Mouse (Mus musculus): ENCODE measurements at regions not wholly inside any gene's neighbourhood (a gene's known extent, or its start where the extent isn't known, plus 50 kb on each side); places are given as distances from the start of the nearest gene placed in this dataset.

DNA sequence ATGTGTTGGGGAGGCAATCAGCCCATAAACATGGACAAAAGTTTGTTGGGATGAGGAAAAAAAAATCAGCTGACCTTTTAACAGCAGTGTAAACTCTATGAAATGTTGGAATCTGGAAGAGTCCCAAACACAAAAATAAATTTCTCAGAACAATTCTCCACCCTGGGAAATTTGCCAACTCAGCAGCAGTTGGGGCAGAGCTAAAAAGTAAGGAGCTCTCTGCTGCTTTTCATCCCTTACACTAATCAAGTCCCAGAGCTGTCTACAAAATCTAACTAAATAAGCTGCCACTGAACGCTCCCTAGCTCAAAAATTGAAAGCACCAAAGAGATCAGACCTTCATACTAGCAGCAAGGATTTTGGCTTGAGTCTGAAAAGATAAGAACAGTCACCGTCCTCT, 176.6 kb upstream of the Egflam start:
- TF ChIP-seq CTCF (IDR thresholded peaks at IDR 0.05; ENCODE audit: extremely low read depth, insufficient read length, insufficient replicate concordance, low read depth, low read length) (no peak), POLR2A (IDR thresholded peaks at IDR 0.05; ENCODE audit: low read depth, low read length) (no peak)
- no peaks in the 10 kb centered on the region for H3K4me1 ChIP-seq (ENCODE audit: control insufficient read depth, insufficient read depth, insufficient read length, low read length)
- 23% methylated on average over 2 of the region's 2 CpGs for WGBS
- no peak overlapping the region for H3K27ac ChIP-seq (ENCODE audit: insufficient read depth, low read depth, low read length)
- H3K27me3 ChIP-seq (ENCODE audit: control insufficient read depth, insufficient read depth, low read length), result no peaks in the 10 kb centered on the region
- H3K36me3 ChIP-seq (ENCODE audit: control insufficient read depth, insufficient read depth, low read length), result no peaks in the 10 kb centered on the region
- no peak overlapping the region for H3K4me3 ChIP-seq (ENCODE audit: low read depth, low read length)

DNA sequence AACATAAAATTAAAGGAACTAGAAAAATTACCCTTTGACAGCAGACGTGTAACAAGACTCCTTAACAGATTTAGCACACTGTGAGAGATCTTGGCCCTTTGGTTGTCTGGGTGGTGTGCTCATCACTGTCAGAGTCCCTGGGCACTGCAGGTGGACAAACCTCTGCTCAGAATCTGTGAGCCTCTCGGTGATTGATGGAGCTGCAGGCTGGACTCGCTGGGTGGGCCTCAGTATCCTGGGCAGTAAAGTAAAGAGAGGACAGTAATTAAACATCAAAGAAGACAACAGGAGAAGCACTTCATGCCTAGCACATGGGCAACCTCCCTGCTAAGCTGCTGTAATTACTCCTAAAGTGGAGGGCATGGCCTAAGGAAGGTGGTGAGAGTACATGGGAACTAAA, 180.2 kb upstream of the Egflam start:
- H3K36me3 ChIP-seq (ENCODE audit: control insufficient read depth, insufficient read depth, low read length), result no peaks in the 10 kb centered on the region
- H3K27ac ChIP-seq (ENCODE audit: insufficient read depth, low read depth, low read length), result no peak overlapping the region
- H3K27me3 ChIP-seq (ENCODE audit: control insufficient read depth, insufficient read depth, low read length), result no peaks in the 10 kb centered on the region
- H3K4me3 ChIP-seq (ENCODE audit: low read depth, low read length), result no peak overlapping the region
- WGBS, result 61% methylated on average over 3 of the region's 3 CpGs
- no peak for TF ChIP-seq CTCF (IDR thresholded peaks at IDR 0.05; ENCODE audit: extremely low read depth, insufficient read length, insufficient replicate concordance, low read depth, low read length)
- no peak for TF ChIP-seq POLR2A (IDR thresholded peaks at IDR 0.05; ENCODE audit: low read depth, low read length)
- H3K4me1 ChIP-seq (ENCODE audit: control insufficient read depth, insufficient read depth, insufficient read length, low read length), result no peaks in the 10 kb centered on the region

DNA sequence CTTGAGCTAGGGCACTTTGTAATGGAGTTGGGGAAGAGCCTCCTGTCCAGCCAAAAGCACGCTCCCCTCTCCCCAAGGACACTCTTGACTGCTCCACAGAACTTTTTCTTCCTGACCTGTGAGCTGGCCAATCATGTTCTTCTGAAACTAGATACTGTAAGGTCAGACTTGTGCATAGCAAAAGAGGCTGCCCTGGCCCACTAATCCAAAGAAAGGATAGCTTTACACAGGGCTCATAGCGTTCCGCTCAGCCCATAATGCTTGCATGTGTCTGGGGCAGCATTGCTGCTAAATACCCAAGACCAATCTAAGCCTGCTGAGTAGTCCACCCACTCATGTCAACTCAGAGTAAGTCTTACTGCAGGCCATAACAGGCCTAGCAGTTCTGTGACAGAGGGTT, 189.0 kb upstream of the Egflam start:
- no peak overlapping the region for H3K27ac ChIP-seq (ENCODE audit: insufficient read depth, low read depth, low read length)
- no peaks in the 10 kb centered on the region for H3K27me3 ChIP-seq (ENCODE audit: control insufficient read depth, insufficient read depth, low read length)
- H3K36me3 ChIP-seq (ENCODE audit: control insufficient read depth, insufficient read depth, low read length), result no peaks in the 10 kb centered on the region
- 90% methylated on average over 3 of the region's 3 CpGs for WGBS
- no peaks in the 10 kb centered on the region; the same call in 1 of the 2 replicates for H3K4me1 ChIP-seq (ENCODE audit: control insufficient read depth, insufficient read depth, insufficient read length, low read length)
- H3K4me3 ChIP-seq (ENCODE audit: low read depth, low read length), result no peak overlapping the region
- TF ChIP-seq CTCF (IDR thresholded peaks at IDR 0.05; ENCODE audit: extremely low read depth, insufficient read length, insufficient replicate concordance, low read depth, low read length), result no peak
- TF ChIP-seq POLR2A (IDR thresholded peaks at IDR 0.05; ENCODE audit: low read depth, low read length), result no peak

DNA sequence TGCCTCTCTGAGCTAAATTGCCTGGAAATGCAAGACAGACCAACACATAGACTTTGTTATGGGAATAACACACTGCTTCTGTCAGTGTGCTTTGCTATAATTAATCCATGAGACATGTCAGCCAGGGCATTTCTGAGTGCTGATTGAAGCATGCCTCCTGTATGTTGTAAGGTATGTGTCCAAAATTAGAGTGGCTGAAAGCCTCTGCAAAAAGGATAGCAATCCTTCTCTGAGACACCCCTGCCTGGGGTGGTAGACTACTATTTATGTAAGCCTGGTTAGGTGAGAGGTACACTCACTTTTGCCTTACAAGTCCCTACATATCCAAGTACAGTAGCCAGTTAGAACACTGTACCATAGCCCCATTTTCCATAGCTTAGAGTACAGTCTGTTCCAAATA, 193.3 kb upstream of the Egflam start:
- Histone ChIP-seq H3K27ac (ENCODE audit: insufficient read depth, low read depth, low read length) (no peak overlapping the region), H3K4me3 (ENCODE audit: low read depth, low read length) (no peak overlapping the region), H3K27me3 (ENCODE audit: control insufficient read depth, insufficient read depth, low read length) (no peaks in the 10 kb centered on the region), H3K36me3 (ENCODE audit: control insufficient read depth, insufficient read depth, low read length) (no peaks in the 10 kb centered on the region), H3K4me1 (ENCODE audit: control insufficient read depth, insufficient read depth, insufficient read length, low read length) (no peaks in the 10 kb centered on the region)
- TF ChIP-seq CTCF (IDR thresholded peaks at IDR 0.05; ENCODE audit: extremely low read depth, insufficient read length, insufficient replicate concordance, low read depth, low read length) (no peak), POLR2A (IDR thresholded peaks at IDR 0.05; ENCODE audit: low read depth, low read length) (no peak)

DNA sequence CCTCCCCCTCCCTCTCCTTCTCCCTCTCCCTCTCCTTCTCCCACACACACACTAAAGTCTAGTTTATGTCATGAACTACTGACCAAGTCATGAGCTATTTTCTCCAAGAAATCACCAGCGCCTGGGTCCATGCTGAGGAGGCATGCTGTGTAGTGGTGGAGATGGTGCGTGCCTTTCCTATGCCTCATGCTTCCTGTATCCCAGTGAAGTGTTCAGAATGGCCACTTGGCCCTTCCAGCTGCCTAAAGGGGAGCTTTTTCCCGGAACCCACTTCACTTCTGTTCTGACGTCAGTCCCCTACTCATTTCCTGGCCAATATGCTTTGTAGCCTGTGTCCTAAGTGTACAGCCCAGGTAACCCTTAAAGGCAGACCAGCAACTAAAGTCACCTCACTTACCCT, 199.1 kb upstream of the Egflam start:
- no peaks in the 10 kb centered on the region for H3K4me1 ChIP-seq (ENCODE audit: control insufficient read depth, insufficient read depth, insufficient read length, low read length)
- no peaks in the 10 kb centered on the region; the same call in 1 of the 2 replicates for H3K27me3 ChIP-seq (ENCODE audit: control insufficient read depth, insufficient read depth, low read length)
- H3K36me3 ChIP-seq (ENCODE audit: control insufficient read depth, insufficient read depth, low read length), result no peaks in the 10 kb centered on the region
- WGBS, result 78% methylated on average over 4 of the region's 4 CpGs
- H3K27ac ChIP-seq (ENCODE audit: insufficient read depth, low read depth, low read length), result no peak overlapping the region
- no peak overlapping the region for H3K4me3 ChIP-seq (ENCODE audit: low read depth, low read length)
- no peak for TF ChIP-seq CTCF (IDR thresholded peaks at IDR 0.05; ENCODE audit: extremely low read depth, insufficient read length, insufficient replicate concordance, low read depth, low read length)

DNA sequence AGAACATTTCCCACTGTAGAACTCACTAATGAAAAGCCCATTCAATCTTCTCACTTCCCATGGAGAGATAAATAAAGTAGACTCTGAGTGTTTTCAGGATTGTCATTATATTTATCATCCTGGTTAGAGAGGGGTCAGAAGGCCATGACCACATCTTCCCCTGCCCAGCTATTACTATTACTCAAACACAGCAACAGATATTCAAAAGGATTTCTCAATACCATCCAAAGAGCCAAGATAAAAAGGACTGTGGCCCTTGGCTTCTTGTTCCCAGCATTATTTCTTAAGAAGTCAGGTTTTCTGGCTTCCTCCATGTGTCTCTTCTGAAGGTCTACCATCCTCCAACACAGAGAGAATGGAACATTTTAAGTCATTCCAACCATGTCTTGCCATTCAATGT, 199.6 kb upstream of the Egflam start:
- TF ChIP-seq POLR2A (IDR thresholded peaks at IDR 0.05; ENCODE audit: low read depth, low read length) (no peak), CTCF (IDR thresholded peaks at IDR 0.05; ENCODE audit: extremely low read depth, insufficient read length, insufficient replicate concordance, low read depth, low read length) (no peak)
- no peak overlapping the region for H3K4me3 ChIP-seq (ENCODE audit: low read depth, low read length)

DNA sequence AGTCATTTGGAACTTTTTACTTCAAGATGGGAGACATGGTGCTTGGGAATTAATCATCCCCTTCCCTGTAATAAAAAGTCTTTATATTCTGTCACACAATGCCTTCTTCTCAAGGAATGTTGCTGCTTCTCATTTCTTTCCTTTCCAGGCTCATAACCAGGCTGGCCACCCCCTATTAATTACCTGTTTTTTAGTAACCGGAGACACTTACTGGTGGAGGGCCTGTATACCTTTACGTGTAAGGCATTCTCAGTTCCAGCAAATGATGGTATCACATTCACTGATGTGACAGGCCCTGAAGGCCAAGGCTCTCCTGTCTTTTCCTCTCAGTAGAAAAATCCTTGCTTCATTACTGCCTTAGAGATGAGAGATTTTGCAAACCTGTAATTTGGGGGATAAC, 203.3 kb upstream of the Egflam start:
- no peak for TF ChIP-seq POLR2A (IDR thresholded peaks at IDR 0.05; ENCODE audit: low read depth, low read length)
- TF ChIP-seq CTCF (IDR thresholded peaks at IDR 0.05; ENCODE audit: extremely low read depth, insufficient read length, insufficient replicate concordance, low read depth, low read length), result no peak
- no peaks in the 10 kb centered on the region; the same call in 1 of the 2 replicates for H3K27me3 ChIP-seq (ENCODE audit: control insufficient read depth, insufficient read depth, low read length)
- H3K27ac ChIP-seq (ENCODE audit: insufficient read depth, low read depth, low read length), result no peak overlapping the region
- WGBS, result 97% methylated on average over 2 of the region's 2 CpGs
- no peaks in the 10 kb centered on the region; the same call in 1 of the 2 replicates for H3K4me1 ChIP-seq (ENCODE audit: control insufficient read depth, insufficient read depth, insufficient read length, low read length)
- H3K36me3 ChIP-seq (ENCODE audit: control insufficient read depth, insufficient read depth, low read length), result no peaks in the 10 kb centered on the region
- no peak overlapping the region for H3K4me3 ChIP-seq (ENCODE audit: low read depth, low read length)

More for the DNA sequence above, 199.6 kb upstream of the Egflam start:
- Histone ChIP-seq H3K27me3 (ENCODE audit: control insufficient read depth, insufficient read depth, low read length) (no peaks in the 10 kb centered on the region; the same call in 1 of the 2 replicates), H3K27ac (ENCODE audit: insufficient read depth, low read depth, low read length) (no peak overlapping the region), H3K36me3 (ENCODE audit: control insufficient read depth, insufficient read depth, low read length) (no peaks in the 10 kb centered on the region), H3K4me1 (ENCODE audit: control insufficient read depth, insufficient read depth, insufficient read length, low read length) (no peaks in the 10 kb centered on the region)

DNA sequence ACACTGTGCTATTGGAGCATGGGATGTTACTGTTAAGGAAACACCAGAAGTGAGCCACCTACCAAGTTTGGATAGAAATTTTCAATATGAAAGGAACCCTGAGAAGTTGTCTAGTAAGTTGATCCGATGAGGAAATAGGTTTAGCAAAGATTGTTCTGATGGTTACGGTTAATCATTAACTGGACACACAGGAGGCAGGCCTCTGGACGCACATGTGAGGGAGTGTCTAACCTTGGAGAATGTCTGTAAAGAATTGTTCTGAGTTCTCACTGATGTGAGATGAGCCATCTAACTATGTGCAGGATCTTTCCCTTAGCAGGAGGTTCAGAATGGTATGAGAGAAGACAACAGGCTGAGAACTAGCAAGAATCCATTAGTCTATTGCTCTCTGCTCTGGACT, 205.8 kb upstream of the Gdnf start:
- Histone ChIP-seq H3K4me1 (ENCODE audit: control insufficient read depth, insufficient read depth, insufficient read length, low read length) (no peaks in the 10 kb centered on the region; the same call in 1 of the 2 replicates), H3K27me3 (ENCODE audit: control insufficient read depth, insufficient read depth, low read length) (no peaks in the 10 kb centered on the region), H3K27ac (ENCODE audit: insufficient read depth, low read depth, low read length) (no peak overlapping the region), H3K4me3 (ENCODE audit: low read depth, low read length) (no peak overlapping the region), H3K36me3 (ENCODE audit: control insufficient read depth, insufficient read depth, low read length) (no peaks in the 10 kb centered on the region)
- 30% methylated on average over 3 of the region's 3 CpGs for WGBS
- TF ChIP-seq CTCF (IDR thresholded peaks at IDR 0.05; ENCODE audit: extremely low read depth, insufficient read length, insufficient replicate concordance, low read depth, low read length), result no peak
